Mouse (Mus musculus) C2C12 (cell line): ENCODE measurements around the gene Smad6. TPM values are rescaled to one million over a fixed set of nuclear protein-coding genes. Genes with fewer than 3 reads are reported as not detected.

Source experiments
- H3K27me3 ChIP-seq: one replicate; pipeline ENCODE4 v1.6.1; 2011; ENCODE audit not compliant: control insufficient read depth, insufficient read depth, insufficient read length
- H3K36me3 ChIP-seq: one replicate; pipeline ENCODE4 v1.6.1; 2011; ENCODE audit not compliant: control insufficient read depth, insufficient read depth
- H3K4me3 ChIP-seq: one replicate; pipeline ENCODE4 v1.5.1; 2011; ENCODE audit warnings: mild to moderate bottlenecking, control low read depth; ENCODE audit not compliant: poor library complexity, insufficient read depth, severe bottlenecking
- H3K79me2 ChIP-seq: one replicate; pipeline ENCODE4 v1.6.1; 2011; ENCODE audit not compliant: control insufficient read depth, insufficient read depth
- H3K79me3 ChIP-seq: one replicate; pipeline ENCODE4 v1.6.1; 2011; ENCODE audit warnings: low read depth, control low read depth
- H3ac ChIP-seq: one replicate; pipeline ENCODE3; 2011; ENCODE audit warnings: low read depth; ENCODE audit not compliant: control insufficient read depth, insufficient read length
- CEBPB ChIP-seq: IDR thresholded peaks from one replicate; pipeline ENCODE4 v1.6.1; 2011; ENCODE audit warnings: low read depth, mild to moderate bottlenecking, control low read depth, moderate library complexity
- CTCF ChIP-seq: IDR thresholded peaks from one replicate; pipeline ENCODE4 v1.5.1; 2011; ENCODE audit not compliant: control insufficient read depth, insufficient read depth, insufficient read length
- FOSL1 ChIP-seq: IDR thresholded peaks from one replicate; pipeline ENCODE4 v1.8.0; 2011; ENCODE audit warnings: mild to moderate bottlenecking, low read length; ENCODE audit not compliant: poor library complexity, insufficient read depth, severe bottlenecking
- MAX ChIP-seq: IDR thresholded peaks from one replicate; pipeline ENCODE4 v1.6.1; 2011; ENCODE audit warnings: mild to moderate bottlenecking, control low read depth
- MYOD1 ChIP-seq: IDR thresholded peaks from one replicate; pipeline ENCODE4 v1.6.1; 2011; ENCODE audit warnings: low read depth; ENCODE audit not compliant: control insufficient read depth, insufficient read length
- MYOG ChIP-seq: IDR thresholded peaks from one replicate; pipeline ENCODE4 v1.6.1; 2011; ENCODE audit not compliant: control insufficient read depth, insufficient read length; ENCODE audit errors: extremely low read depth
- USF1 ChIP-seq: IDR thresholded peaks from one replicate; pipeline ENCODE4 v1.6.1; 2011; ENCODE audit warnings: low read depth, mild to moderate bottlenecking, control low read depth, moderate library complexity
- polyA plus RNA-seq: library from polyadenylated mRNA; unstranded; fragments of >200 nt; fragmentation: generic; extraction: Trizol; gene quantifications from one replicate; pipeline ENCODE4 v1.2.1, GENCODE M21; 2012; ENCODE audit warnings: missing spikeins

Smad6 gene
- polyA plus RNA-seq, 1 experiment: 15.4 TPM

DNA sequence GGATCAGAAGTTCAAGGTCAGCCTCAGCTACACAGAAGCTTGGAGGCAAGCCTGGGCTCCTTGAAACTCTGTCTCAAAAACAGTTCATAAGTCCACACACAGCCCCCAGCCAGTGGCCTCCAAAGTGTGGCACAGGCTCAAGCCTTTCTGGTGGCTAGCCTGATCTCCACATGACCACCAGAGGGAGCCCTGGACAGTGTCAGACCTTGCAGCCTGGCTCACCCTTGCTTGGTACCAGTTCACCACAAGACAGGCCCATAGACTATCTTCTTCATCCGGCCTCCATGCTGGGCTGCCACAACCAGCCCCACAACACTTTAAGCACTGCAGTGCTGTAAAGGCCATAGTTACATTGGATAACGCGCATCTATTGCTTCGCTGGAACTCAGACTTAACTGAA lies 103.6 kb downstream of the Smad6 start:
- H3K79me3 ChIP-seq: no peaks in the 10 kb centered on the region
- no peaks in the 10 kb centered on the region for H3K79me2 ChIP-seq
- H3K36me3 ChIP-seq: no peaks in the 10 kb centered on the region
- no peaks in the 10 kb centered on the region for H3K27me3 ChIP-seq
- peak; percentile 88 for TF ChIP-seq CTCF
- no peak for TF ChIP-seq FOSL1
- TF ChIP-seq MYOD1: no peak
- no peak overlapping the region for H3K4me3 ChIP-seq
- H3ac ChIP-seq: no peak overlapping the region

DNA sequence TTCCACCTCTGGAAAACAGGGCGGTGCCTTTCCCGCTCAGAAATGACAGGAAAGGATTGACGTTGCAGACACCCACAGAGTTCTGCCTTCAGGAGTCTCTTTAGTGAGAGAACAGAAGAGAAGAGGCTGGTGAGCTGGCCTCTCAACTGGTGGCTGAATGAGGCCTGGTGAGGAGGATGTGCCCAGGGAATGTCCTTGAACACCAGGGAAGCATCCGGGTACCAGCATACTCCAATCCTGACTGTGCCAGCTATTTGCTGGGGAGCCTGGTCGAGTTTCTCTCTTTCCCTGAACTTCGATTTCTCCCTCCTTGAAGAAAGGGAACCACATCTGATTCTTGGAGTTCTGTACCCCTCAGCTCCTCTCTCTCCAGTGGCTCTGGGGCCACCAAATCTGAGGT lies 105.4 kb downstream of the Smad6 start:
- Histone ChIP-seq H3K4me3 (no peak overlapping the region), H3ac (no peak overlapping the region), H3K27me3 (no peaks in the 10 kb centered on the region), H3K36me3 (no peaks in the 10 kb centered on the region), H3K79me3 (no peaks in the 10 kb centered on the region), H3K79me2 (no peaks in the 10 kb centered on the region)
- TF ChIP-seq MAX (no peak), USF1 (no peak), FOSL1 (no peak), CTCF (no peak), CEBPB (no peak), MYOG (no peak), MYOD1 (no peak)

DNA sequence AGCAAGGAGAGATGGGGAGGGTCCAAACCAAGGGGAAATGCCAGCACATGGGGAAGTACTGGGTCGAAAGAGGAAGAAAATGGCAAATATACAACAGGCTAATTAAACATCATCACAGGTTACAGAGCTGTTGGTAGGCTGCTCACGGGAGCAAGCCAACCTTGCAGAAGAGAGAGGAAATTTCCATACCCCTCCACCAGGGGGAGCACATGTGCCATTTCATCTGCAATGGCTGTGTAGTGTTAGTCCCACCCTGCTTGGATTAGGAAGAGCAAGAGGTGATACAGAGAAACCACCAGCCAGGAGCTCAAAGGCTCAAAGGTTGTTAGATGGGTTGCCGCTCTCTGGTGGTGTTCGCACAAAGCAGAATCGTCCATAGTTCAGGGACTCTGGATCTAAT lies 105.9 kb downstream of the Smad6 start:
- Histone ChIP-seq H3K79me3 (no peaks in the 10 kb centered on the region), H3K27me3 (no peaks in the 10 kb centered on the region), H3K4me3 (no peak overlapping the region), H3K36me3 (no peaks in the 10 kb centered on the region), H3K79me2 (no peaks in the 10 kb centered on the region), H3ac (no peak overlapping the region)
- TF ChIP-seq CTCF (peak; percentile 19), MAX (no peak)

DNA sequence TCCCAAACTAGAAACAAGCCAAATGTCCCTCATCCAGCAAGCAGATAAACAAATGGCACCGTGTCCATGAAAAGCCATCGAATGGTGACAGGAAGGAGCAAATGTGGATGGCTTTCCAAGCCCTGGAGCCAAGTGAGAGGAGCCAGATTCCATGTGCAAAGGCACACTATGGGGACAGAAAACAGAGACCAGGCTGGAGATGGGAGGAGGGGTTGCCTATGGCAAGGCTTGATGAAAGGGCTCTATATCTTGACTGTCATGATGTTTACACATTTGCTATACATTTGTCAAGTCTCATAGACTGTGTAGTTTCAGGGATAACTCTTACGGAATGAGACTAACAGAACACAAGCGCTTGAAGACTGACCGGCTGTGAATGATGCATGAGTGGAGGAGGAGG lies 106.9 kb downstream of the Smad6 start:
- TF ChIP-seq CEBPB (no peak), MYOG (no peak), MYOD1 (no peak), MAX (no peak)
- no peaks in the 10 kb centered on the region for H3K79me2 ChIP-seq
- no peaks in the 10 kb centered on the region for H3K79me3 ChIP-seq
- no peaks in the 10 kb centered on the region for H3K27me3 ChIP-seq
- no peak overlapping the region for H3K4me3 ChIP-seq
- no peaks in the 10 kb centered on the region for H3K36me3 ChIP-seq
- H3ac ChIP-seq: no peak overlapping the region

DNA sequence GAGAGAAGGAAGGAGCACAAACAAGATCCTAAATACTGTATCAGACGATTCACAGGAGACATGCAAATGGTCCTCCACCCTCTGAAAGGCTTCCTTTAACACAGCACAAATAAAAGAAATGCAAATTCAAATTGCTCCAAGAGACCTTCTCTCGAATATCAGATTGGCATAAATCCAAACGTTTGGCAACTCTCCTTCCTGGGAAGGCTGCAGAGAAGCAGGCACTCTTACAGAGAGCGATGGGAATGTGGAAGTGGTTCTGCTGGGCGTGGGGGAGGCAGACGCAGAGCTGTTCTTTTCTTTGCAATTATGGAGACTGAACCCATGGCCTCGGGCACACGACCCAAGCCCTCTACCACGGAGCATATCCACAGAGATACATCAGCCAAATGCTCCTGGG lies 109.8 kb downstream of the Smad6 start:
- no peaks in the 10 kb centered on the region for H3K79me2 ChIP-seq
- no peak overlapping the region for H3K4me3 ChIP-seq
- no peaks in the 10 kb centered on the region for H3K79me3 ChIP-seq
- no peaks in the 10 kb centered on the region for H3K27me3 ChIP-seq
- H3K36me3 ChIP-seq: no peaks in the 10 kb centered on the region
- TF ChIP-seq MYOG (no peak), CTCF (no peak), MYOD1 (no peak), FOSL1 (no peak), CEBPB (no peak), USF1 (no peak), MAX (no peak)
- H3ac ChIP-seq: no peak overlapping the region

DNA sequence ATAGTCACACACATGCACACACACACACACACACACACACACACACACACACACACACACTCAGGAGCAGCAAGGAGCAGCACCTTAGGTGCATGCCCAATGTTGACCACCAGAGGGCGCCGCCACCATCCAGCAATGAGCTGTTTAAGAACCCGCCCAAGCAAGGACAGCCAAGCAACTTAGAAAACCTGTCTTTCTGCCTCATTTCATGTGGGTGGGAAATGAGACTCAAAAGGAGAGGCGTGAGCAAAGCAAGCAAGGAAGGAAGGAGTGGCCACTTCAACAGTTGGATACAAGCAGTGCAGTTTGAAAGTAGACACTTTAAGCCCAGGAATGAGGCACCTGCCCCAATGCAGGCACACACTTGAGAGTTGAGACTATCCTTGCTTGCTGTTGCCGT lies 112.2 kb downstream of the Smad6 start:
- no peak for TF ChIP-seq MYOD1
- peak; percentile 89 for TF ChIP-seq CTCF
- no peaks in the 10 kb centered on the region for H3K36me3 ChIP-seq
- H3K79me2 ChIP-seq: no peaks in the 10 kb centered on the region
- no peak overlapping the region for H3K4me3 ChIP-seq
- H3K27me3 ChIP-seq: no peaks in the 10 kb centered on the region
- H3ac ChIP-seq: no peak overlapping the region
- no peaks in the 10 kb centered on the region for H3K79me3 ChIP-seq

DNA sequence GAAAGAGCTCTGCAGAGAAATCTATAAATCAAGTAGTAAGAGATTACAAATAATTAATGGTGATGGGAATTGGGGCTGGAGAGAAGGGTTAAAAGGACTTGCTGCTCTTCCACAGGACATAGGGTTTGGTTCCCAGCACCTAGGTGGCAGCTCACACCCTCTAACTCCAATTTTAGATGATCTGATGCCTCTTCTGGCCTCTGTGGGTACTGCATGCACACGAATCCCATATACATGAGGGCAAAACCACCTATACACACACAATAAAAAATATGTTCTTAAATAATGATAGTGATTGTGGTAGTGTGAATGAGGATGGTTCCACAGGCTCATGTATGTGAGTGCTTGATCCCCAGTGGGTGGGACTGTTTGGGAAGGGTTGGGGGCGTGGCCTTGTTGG lies 117.3 kb downstream of the Smad6 start:
- H3K79me2 ChIP-seq: no peaks in the 10 kb centered on the region
- TF ChIP-seq FOSL1: no peak
- TF ChIP-seq MAX: no peak
- TF ChIP-seq USF1: no peak
- no peak for TF ChIP-seq MYOD1
- TF ChIP-seq MYOG: no peak
- TF ChIP-seq CTCF: no peak
- no peak for TF ChIP-seq CEBPB
- H3K36me3 ChIP-seq: no peaks in the 10 kb centered on the region
- H3ac ChIP-seq: no peak overlapping the region
- H3K79me3 ChIP-seq: no peaks in the 10 kb centered on the region
- H3K4me3 ChIP-seq: no peak overlapping the region
- no peaks in the 10 kb centered on the region for H3K27me3 ChIP-seq

Other genes with a start within 250 kb of the Smad6 start
- 0.04 TPM for gene Lctl, start 95.1 kb upstream of the Smad6 start, polyA plus RNA-seq
- 16.3 TPM for gene Zwilch, start 151.0 kb upstream of the Smad6 start, polyA plus RNA-seq
- gene Rpl4, start 151.3 kb upstream of the Smad6 start, polyA plus RNA-seq: 1,235 TPM
- gene Snapc5, start 157.2 kb upstream of the Smad6 start, polyA plus RNA-seq: 6.0 TPM
- gene Uchl4, start 213.1 kb upstream of the Smad6 start, polyA plus RNA-seq: 0.42 TPM
- 40.8 TPM for gene Map2k1, start 231.6 kb upstream of the Smad6 start, polyA plus RNA-seq